Mouse (Mus musculus) frontal cortex, adult 2 months (tissue): ENCODE measurements at regions not wholly inside any gene's neighbourhood (a gene's known extent, or its start where the extent isn't known, plus 50 kb on each side); places are given as distances from the start of the nearest gene placed in this dataset.

ENCODE experiments used
- DNase-seq, 2 experiments: peaks; one replicate each; pipeline ENCODE4 v3.0.0; 2022; ENCODE audit warnings: low spot score in 1 of 2; ENCODE audit errors: extremely low spot score in 1 of 2

DNA sequence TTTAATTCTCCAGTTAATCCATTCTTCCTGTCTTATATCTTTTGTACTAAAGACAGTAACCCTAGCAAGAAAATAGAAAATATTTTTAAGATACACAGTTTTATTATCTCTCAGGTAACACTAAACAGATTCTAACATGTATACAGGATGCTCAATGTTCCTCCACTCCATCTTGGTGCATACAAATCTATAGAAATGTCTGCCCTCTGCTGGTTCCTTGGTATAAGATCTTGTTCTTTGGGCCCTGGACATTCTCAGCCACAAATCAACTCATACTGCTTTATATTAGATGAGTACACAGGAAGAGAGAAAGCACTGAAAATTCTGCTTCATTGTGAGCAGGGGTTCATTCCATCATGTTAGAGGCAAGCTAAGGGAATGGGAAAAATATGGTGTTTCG, 260.6 kb downstream of the Lipi start:
- DNase-seq, result peak in 1 of 2 experiments; percentile 61

DNA sequence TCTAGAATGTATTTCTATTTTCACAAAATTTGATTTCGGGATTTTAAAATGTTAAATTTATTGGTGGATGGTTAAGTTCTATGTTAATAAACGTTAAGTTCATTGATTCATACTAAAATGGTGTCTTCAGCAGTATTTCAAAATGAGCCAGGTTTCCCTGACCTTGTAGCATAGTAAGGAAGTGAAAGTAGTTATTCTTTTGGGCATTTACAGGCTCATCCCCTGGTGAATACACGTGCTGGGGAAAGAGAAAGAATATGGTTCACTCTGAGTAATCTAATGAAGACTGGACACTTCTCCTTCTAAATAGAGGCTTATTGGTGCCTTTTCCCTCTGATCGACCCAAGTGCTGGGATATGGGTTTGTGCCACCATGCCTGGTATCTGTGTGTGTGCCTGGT, 281.1 kb downstream of the Lipi start:
- DNase-seq, result no peak

DNA sequence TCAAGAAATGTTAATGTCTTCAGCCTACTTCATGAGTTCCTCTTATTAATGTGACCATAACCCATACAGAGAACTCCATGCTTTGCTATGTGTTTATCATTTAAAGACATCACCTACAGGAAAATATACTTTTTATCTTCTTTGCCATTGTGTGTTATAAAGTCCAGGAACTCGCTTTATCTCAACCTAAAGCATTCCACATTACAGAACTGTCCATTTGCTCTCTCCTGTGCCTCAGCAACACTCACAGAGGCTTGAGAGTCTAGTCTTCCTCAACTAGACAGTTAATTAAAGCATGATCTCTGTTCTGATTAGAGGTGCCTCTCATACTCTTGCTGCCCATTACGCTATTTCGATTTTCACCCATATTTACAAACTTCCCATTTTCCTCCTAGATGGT, 288.4 kb downstream of the Lipi start:
- DNase-seq, result no peak

DNA sequence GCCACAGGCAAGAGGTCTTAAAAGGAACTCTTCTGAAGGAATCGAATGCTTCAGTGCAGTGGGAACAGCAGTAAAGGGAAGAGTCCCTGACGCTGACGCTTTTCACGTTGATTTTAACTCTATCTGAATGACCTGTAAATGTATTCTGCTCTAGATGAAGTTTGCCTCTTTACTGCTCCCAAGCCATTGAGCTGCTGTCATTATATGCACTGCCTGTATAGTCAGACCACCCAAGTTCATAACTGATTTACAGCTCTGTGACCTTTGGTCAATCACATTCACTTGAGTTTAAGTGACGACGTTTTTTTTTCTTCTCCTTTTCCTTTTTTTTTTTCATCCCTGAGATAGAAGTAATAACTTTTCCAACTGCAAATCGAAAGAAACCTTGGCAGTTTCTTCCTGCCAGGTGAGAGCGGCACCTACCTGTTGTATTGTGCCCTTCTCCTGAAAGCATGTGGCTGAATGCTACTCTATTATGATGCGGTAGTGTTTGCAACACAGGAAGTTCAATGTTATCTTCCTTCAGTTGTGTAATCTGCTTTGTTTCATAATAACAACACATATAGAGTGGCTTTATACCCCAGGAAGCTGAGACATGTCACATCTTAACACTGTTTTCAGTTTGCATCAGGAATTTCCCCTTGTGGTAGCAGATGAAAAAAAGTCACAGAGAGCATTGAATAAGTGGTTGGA, 293.0 kb downstream of the Lipi start:
- no peak for DNase-seq

DNA sequence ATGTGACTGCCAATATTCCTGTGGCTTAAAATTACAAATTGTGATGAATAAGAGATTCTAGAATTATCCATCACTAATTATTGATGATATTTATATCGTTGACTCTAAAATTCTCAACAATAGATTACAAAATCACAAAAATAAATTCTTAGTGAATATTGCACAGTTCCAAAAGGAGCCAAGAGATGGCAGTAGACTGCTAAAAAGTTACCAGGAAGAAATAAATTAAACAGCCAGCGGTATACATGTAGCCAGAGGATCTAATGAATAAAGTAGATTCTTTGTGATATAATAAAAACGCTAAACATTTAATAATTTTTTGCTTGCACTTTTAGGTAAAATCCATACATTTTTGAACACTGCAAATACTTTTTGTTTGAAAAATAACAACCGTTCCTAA, 294.7 kb downstream of the Lipi start:
- peak in 1 of 2 experiments; percentile 43 for DNase-seq

DNA sequence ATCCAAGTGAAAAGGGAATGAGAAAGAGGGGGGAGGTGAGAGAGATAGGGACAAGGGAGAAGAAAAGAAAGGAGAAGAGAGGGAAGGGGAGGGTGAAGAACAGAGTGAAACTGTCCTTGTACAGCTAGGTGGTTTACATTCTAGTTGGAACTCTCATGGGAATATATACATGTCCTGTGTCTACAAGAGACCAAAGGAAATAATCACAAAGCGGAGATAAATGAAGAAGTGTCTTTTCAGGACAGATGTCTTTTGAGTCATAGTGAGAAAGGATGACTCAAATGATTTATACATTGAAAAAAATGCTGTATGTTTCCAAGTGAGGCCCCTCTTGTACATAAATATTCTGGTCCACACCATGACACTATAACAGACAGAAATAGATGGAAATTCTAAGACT, 298.7 kb downstream of the Lipi start:
- DNase-seq, result peak in 1 of 2 experiments; percentile 19

DNA sequence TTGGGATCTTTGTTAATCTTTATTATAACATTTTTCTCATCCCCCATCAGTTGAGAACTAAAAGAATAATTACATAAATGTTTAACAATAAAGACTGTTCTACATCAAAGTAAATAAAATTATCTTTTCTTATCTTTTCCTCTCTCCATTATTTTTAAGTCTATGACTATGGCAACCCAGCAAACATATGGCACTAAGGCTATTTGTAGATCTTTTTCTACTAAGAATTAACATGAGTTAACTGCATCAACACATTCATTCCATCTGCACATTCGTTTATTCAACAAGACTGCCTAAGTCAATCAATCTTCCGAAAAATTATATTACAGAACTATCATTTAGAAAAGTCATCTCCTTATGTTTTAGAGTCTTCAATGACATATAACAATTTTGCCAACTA, 300.1 kb downstream of the Lipi start:
- peak in 1 of 2 experiments; percentile 28 for DNase-seq

DNA sequence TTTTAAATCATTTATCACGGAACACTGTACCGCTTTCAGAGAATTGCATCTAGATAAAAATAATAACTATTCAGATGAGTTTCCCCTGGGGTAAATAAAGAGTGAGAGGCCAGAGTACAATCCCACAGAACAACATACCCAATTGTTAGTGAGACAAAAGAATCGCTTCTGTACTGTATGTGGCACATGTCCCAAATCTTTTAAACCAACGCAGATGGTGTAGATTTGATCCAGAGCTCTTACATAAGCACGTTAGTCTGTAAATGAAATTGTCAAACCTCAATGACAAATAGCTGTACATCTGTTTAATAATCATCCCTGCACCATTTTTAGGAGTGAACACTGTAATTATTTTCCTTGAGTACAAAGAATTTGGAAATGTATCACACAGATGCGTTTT, 322.0 kb downstream of the Lipi start:
- peak in 1 of 2 experiments; percentile 30 for DNase-seq

DNA sequence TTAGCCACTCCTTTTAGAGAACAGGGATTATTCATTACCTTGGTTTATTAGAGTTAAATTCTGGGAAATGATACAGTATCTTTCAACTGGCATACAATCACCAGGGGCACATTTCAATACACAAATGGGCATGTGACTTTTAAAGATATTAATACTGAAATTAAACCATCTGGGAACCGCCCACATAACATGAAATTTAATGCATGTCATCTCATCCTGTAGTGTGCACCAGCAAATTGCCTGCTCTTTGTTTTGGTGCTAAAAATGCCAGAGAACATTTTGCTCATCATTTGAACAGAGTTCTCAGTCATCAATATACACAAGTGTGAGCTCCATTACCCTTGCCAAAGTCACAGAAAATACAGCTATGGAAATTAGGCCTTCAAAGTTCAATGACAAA, 330.9 kb downstream of the Lipi start:
- DNase-seq, result no peak

DNA sequence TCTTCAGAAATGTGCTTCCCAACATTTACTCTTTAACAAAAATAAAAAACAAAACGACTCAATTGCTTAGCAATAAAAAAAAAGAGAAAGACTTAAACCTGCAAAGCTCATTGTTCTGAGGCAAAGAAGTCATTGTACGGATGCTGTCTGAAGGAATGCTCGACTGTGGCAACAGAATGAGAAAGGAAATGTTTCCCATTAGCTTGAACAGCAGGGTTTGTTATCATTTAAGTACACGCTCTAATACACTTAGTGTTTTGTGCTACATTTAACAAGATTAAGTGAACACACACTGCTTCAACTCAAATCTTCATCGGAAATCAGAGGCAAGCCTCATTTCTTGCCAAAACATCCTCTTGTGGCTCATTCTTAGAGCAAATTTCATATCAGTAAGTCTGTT, 336.7 kb downstream of the Lipi start:
- DNase-seq, result no peak

DNA sequence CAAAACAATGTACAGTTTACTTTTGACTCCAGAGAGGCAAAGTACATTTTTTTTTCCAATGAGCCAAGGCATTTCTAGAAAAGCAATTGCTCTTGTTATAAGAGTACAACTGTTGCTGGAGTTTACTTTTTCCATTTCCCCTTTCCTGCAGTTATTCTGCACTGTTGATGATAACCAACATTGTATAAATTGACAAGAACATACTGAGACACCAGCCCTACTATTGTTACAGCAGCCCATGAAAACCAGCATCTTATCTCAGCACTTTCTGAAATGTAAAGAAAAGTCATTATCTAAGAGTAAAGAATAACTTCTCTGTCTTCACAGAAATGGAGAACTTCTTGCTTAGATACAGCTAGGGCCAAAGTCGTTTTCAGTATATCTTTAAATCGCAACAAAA, 345.5 kb downstream of the Lipi start:
- DNase-seq, result no peak

DNA sequence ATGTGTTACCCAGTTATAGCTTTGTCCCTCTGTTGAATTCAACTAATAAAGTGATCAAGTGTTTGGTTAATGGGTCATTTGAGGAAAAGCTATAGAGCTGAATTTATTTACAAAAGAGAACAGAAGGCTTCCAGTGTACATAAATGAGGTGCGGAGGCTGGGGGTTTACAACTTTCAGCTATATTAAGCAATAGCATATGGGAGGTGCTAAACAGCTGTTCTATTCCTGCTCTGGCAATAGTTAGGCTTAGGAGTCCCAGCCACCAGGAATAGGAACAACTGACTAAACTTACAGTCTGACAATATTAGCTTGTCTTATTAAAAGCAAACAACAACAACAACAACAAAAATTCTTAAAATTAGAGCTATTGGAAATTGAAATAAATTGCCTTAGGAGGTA, 353.7 kb downstream of the Lipi start:
- peak; percentile 35 to 66 for DNase-seq

DNA sequence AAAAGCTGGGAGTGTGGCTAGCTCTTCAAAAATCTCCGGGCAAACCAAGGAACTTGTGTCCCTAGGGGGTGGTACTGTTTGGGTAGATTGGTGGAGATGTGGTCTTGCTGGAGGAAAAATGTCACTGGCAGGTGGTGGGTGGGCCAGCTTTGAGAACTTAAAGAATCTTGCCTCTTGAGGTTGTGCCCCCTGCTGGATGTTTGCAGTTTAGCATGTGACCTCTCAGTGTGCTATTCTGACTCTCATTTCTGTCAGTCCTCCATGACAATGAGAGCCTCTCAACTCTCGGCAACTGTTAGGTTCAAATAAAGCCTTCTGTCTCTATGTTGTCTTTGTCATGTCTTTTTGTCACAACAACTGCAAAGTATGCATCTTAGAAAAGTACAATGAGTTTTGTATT, 392.5 kb downstream of the Lipi start:
- no peak for DNase-seq

DNA sequence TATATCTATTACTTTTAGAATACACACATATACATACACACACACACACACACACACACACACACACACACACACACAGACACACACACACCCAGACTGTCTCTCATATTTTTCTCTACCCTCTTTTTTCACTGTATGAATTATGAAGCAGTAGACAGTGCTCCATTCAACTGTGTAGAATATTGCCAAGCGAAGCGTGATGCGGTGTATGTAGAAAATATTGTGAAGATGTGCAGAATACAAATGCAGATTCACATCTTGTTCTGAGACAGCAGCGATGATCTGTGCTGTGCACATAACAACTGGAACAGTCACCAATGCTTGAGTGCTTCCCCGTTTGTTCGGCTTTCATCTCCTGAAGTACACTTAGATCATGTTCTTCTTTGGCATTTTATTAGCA, 395.5 kb downstream of the Lipi start:
- no peak for DNase-seq

DNA sequence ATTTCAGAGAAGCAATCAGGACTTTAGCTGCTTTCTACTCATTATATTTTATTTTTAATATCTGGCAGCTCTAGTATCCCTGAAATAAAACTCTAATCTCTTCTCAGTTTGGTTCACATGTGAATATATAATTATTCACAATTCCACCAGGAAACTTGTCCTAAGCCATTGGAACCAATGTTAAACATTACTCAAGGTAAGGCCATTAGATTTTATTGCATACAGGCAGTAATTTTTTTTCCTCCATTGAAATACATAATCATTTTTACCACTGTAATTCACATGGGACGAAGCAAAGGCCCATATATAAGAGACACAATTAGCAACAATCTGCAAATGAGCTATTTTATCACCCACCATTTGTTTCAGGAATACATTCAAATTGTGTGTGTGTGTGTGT, 419.8 kb downstream of the Lipi start:
- DNase-seq, result no peak

DNA sequence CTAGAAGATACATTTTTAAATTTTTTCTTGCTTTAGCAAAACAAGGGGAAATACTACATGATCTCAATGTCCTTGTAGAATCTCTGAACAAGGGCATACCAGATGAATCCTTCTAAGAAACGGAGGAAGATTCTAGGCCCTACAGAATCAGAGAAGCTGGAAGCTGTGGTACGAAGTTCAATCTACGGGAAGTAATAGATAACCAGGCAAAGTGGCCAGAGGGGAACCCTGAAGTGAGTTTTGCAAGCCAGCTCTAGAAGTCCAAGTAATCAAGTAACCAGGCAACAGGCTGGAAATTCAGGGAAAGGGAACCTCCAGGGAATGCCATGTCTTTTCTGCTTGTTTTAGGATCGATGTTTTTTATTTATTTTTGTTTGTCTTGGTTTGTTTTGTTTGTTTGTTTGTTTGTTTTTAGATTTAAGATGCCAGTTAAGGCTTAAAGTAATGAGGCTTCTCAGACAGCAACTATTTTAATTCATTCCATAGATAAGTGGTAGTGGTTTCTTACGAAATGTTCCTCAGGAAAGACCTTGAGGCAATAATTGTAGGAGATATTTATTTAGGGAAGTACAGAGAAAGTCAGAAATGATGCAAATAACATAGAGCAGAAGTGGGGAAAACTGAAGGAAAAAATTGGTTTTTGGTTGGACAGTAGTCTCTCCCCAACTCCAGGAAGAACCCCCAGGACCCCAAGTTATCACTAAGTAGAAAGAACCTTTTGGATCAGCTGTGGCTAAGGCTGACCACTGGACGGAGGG, 420.7 kb downstream of the Lipi start:
- DNase-seq, result no peak

DNA sequence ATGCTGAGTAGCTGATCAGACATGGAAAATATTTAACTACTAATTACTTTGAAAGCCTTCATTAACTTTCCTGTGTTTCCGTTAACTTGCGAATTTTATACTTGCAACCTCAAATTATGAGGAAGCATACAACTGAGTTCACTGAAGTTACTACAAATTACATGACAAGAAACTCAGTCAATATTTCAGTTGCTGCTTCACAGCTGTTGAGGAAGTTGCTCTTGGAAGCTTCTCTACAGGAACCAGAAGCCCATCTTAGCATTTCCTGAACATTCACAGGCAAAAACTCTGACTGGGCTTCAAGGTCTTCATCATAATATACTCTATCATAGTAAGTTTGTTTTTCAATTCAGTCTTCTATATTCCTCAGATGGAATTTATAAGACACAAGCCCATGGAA, 426.1 kb downstream of the Lipi start:
- no peak for DNase-seq

DNA sequence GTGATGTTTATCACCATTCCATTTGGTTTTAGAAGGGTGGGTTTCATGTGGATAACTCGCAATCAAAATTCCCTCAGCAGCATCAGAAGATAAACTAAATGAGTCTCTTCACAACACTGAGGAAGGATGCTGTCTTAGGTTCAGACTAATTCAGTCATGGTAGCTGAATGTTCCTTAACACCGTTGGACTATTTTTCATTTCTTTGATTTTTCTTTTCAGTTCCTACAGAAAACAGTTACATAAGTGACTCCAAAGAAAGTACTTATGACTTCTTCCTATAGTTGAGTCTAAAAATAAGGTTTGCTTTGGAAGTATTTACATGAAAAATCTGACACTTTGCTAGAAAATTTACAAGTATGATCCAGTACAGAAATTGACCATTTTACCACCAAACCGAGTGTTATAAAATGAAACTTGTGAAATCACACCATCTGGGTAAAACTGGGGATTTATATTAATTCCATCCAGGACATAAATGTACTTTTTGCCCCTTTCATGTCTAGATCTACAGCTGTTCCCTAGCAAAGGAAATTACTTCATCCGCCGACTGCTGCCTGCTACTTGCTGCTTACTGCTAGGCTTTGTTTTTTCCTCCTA, 430.3 kb downstream of the Lipi start:
- peak; percentile 42 to 63 for DNase-seq
